Mouse (Mus musculus): ENCODE data around the gene Tom1l2.

Gene Tom1l2

GRCm38 (mm10) chr11:60346537-60346936, 6.2 kb downstream of the Tom1l2 start:
- no peak for DNase-seq (ENCODE audit: low spot score)

DNA sequence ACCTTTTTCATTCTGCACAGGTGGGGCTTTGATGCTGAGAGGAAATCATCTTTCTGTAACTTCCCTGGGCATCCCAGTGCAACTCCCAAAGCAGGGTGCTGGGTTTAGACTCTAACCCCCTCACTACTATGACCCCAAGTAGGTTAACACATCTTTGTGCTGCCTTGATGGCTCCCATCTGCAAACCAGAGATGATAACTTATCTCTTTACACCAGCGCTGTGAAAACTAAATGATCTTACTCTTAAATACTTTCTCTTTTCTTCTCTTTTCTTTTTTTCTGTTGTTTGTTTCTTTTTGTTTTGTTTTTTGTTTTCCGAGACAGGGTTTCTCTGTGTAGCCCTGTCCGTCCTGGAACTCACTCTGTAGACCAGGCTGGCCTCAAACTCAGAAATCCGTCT, 6.8 kb downstream of the Tom1l2 start:
- no peak for DNase-seq (ENCODE audit: low spot score)

- no peak for DNase-seq (ENCODE audit: low spot score)
Observed at GRCm38 (mm10) chr11:60339361-60339760, 13.3 kb downstream of the Tom1l2 start.

- no peak for DNase-seq (ENCODE audit: low spot score)
Observed at GRCm38 (mm10) chr11:60338291-60338690, 14.4 kb downstream of the Tom1l2 start.

DNA sequence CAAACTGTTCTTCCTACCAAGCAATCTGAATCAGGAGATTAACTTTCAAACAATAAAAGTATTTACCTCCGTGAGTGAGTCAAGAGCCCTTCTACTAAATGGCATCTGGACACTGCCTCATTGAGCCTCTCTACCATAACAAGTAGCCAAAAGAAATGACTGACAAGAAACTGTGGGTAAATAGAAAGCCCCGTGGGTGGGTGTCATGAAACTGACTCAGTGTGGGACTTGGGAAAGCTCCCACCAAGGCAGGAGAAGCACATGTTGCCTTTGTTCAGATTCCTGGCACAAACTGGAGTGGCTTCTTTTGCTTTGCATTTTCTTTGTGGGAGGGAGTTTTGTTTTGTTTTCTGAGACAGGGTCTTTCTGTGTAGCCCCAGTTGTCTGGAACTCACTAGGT, 16.9 kb downstream of the Tom1l2 start:
- no peak for DNase-seq (ENCODE audit: low spot score)

DNA sequence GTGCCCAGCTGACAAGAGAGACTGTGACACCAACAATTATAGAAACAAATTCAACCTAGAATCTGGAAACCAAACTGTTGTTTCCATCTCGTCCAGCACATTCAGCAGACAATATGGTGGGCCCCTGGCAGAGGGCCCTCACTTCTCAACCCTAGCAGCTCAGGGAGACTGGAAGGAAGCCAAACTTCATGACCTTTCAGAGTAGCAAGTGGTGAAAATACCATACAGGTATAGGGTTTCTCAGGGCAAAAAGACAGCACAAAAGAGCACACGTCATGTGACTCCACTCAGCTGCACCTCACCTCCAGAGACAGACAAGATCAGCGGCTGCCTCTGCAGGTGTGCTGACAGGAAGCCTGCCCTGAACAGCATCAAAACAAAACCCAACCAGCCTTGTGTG, 18.6 kb downstream of the Tom1l2 start:
- DNase-seq (ENCODE audit: low spot score) = no peak

DNA sequence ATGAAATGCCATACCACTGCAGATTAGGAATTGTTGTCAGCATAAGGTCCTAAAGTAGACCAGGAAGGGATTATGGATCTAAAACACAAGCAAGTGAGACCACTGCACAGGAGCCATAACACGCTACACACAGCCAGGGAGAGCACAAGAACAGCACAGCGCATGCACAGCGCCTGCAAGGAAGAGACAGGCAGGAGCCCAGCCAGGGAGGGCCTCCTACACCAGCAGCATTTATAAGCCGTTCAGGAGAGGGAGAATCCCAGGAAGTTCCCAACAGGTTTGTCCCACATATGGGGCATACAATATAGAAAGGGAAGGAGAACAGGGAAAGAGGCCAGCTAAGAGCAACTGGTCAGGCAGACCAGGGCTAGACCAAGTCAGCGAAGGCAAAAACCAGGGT, 19.2 kb downstream of the Tom1l2 start:
- no peak for DNase-seq (ENCODE audit: low spot score)

DNA sequence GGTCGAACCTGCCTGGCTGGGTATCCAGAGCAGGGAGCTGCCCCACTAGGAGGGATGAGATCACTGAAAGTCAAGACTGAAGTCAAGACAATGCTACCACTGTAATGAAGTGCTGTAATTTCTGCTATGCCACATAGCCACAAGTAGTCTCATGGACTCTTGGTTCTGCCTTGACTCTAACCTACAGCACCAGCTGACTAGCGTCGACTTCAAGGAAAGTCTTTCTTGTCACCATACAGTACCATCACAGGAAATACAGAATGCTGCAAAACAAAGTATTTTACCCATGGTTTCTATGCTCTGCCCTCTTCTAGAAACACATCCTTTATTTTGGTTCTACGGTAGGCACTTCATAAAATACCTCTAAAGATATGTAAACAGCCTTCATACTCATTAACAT, 22.2 kb downstream of the Tom1l2 start:
- DNase-seq (ENCODE audit: low spot score) = no peak

GRCm38 (mm10) chr11:60323731-60324130, 29.0 kb downstream of the Tom1l2 start:
- DNase-seq (ENCODE audit: low spot score) = no peak

- DNase-seq (ENCODE audit: low spot score) = no peak
Observed at GRCm38 (mm10) chr11:60321438-60321837, 31.3 kb downstream of the Tom1l2 start.

DNA sequence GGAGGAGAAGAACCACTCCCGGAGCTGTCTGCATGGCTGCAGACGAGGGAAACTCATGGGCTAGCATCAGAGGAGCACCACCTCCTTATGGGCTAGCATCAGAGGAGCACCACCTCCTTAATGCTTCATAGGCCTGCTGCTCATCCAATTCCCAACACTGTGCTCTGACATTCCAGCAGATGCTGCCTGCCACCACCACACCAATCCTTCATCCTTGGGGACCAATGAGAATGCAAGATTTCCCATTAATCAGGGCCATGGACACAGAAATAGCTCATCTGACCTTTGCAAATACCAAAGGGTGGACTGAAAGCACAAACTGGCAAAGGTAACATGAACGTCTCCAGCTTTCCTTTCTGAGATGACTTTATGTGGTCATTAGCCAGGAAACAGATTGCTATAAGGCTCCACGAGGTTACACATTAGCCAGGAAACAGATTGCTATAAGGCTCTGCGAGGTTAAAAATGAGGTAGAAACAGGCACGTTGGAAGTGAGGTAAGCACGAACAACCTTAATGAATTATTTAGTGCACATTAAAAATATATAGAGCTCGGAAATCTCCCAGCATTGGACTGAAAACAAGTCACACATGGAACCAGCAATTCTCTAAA, 32.2 kb downstream of the Tom1l2 start:
- no peak for DNase-seq (ENCODE audit: low spot score)

GRCm38 (mm10) chr11:60319257-60320066, 33.2 kb downstream of the Tom1l2 start:
- DNase-seq (ENCODE audit: low spot score) = no peak

GRCm38 (mm10) chr11:60318716-60319115, 34.0 kb downstream of the Tom1l2 start:
- DNase-seq (ENCODE audit: low spot score) = no peak

- no peak for DNase-seq (ENCODE audit: low spot score)
Observed at GRCm38 (mm10) chr11:60317376-60318102, 35.2 kb downstream of the Tom1l2 start.

- no peak for DNase-seq (ENCODE audit: low spot score)
Observed at GRCm38 (mm10) chr11:60316883-60317282, 35.8 kb downstream of the Tom1l2 start.

- no peak for DNase-seq (ENCODE audit: low spot score)
Observed at GRCm38 (mm10) chr11:60316250-60316649, 36.5 kb downstream of the Tom1l2 start.

DNA sequence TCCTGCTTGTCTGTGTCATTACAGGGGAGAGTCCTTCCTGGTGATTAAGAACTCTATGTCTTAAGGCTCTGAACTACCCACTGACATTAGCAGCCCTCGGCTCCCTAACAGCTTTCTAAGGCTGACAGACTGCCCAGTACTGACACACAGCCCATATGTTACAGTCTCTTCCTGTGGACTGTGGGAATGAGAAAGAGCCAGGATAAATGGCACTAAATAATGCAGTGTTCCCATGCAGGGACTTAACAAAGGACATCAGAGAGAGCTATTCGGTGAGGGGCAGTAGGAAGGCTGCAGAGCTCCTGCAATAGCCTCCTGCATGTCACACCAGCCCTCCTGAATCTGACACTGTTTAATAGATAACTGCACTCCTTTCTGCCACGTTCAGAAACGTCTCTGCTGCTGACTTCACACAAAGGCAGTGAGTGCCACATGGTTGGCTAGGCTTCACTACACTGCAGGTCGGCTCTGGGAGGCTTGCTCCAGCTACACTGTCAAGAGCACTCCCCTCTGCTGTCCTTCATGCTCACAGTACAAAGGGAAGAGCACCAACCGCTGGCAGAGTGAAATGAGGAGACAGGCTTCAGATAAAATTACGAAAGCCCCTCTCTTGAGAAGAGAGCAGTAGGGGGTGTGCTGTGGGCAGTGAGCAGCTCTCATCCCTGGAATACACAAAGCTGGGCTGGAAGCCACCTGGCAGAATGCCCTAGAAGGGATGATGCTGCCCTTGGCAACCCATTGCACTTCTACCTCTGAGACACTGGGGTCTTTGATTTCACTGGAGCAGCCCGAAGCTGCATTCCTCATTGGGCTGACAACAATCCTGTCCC, 41.5 kb downstream of the Tom1l2 start:
- peak; percentile 88 for DNase-seq (ENCODE audit: low spot score)

- no peak for DNase-seq (ENCODE audit: low spot score)
Observed at GRCm38 (mm10) chr11:60309875-60310274, 42.8 kb downstream of the Tom1l2 start.

DNA sequence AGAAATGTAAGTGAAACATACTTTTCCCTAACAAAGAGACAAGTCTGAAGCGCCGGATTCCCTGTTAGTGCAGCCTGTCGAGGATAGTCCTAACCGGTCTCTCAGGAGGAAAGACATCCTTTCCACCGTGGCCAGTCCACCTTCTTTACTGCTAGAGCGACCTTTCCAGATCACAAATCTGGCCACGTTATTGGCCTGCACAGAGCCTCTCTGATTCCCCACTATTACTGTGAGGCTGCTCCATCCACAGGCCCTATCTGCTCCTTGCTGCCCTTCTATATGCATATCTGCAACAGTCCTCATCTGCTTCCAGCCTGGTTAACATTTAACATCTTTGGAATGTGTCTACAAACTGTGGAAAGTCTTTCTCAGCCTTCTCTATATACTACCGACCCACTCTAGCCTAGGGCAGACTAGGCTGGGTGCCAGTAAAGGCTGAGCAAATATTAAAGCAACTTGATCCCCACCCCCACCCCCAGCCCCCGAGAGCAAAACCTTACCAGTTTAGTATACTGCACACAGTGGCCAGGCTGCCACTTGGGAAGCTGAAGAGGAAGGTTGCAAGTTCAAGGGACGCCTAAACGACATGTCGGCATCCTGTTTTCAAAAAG, 44.1 kb downstream of the Tom1l2 start:
- no peak for DNase-seq (ENCODE audit: low spot score)

GRCm38 (mm10) chr11:60308061-60308460, 44.6 kb downstream of the Tom1l2 start:
- DNase-seq (ENCODE audit: low spot score) = no peak

DNA sequence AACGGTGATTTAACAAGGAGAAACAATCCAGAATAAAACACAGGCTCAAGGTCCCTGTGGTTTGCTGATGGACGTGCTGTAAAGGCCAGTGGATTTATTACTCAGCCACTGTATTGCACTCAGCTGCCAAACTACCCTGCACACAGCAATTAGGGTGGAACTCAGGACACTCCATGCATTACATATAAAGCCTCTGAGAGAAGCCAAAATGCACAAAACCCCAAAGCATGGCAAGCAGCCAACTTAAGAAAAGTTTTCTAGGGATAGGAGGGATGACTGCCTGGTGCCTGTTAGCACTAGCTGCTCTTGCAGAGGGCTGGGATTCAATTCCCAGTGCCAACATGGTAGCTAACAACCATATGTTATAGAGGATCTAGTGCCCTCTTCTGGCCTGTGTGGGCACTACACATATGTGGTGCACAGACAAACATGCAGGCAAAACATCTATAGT, 45.3 kb downstream of the Tom1l2 start:
- no peak for DNase-seq (ENCODE audit: low spot score)

DNA sequence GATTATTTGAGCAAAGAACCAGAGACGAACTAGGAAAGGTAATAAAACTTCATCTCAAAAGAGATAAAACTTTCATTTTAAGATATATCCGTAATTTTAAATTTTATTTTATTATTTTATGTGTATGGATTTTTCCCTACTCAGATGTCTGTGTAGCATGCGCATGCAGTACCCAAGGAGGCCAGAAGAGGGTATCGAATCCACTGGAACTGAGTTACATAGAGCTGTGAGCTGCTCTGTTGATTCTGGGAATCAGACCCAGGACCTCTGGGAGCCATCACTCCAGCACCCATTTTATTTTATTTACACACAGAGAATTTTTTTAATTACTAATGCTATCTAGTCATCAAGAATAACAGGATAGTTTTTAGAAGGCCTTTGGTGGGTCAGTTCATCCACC, 45.9 kb downstream of the Tom1l2 start:
- no peak for DNase-seq (ENCODE audit: low spot score)

Data from left cerebral cortex, adult 11 months (tissue).